Mouse (Mus musculus) liver, embryonic 14.5 days (tissue): ENCODE measurements around the gene Hacl1. TPM values are rescaled to one million over a fixed set of nuclear protein-coding genes. Genes with fewer than 3 reads are reported as not detected.

Experiments used
- ATAC-seq: fragments of 200-750 bp; cut with Nextera tagmentation; 2 replicates; pipeline ENCODE4 v1.8.0; 2017; ENCODE audit warnings: moderate number of reproducible peaks, mild to moderate bottlenecking, moderate library complexity; ENCODE audit not compliant: insufficient read depth
- DNase-seq, 3 experiments: peaks; one replicate each; pipeline ENCODE4 v3.0.0-alpha.2; 2012 to 2013; ENCODE audit warnings: low read depth in 3 of 3, low spot score in 3 of 3
- H3K27ac ChIP-seq: fragments of 300-500 bp; sonication (generic); 2 replicates; pipeline ENCODE4 v1.5.1; 2014; ENCODE audit warnings: moderate library complexity, mild to moderate bottlenecking, control low read depth, inconsistent platforms
- H3K27me3 ChIP-seq: fragments of 300-500 bp; sonication (generic); 2 replicates; pipeline ENCODE4 v1.6.1; 2014; ENCODE audit warnings: mild to moderate bottlenecking, low read length, moderate library complexity; ENCODE audit not compliant: control insufficient read depth, insufficient read depth
- H3K36me3 ChIP-seq: fragments of 300-500 bp; sonication (generic); replicated peaks from 2 replicates; pipeline ENCODE4 v1.6.1; 2014; ENCODE audit warnings: low read depth; ENCODE audit not compliant: control insufficient read depth, insufficient read depth
- H3K4me1 ChIP-seq, 2 experiments: fragments of 200-500 bp in 1 of 2; fragments of 300-500 bp in 1 of 2; sonication (generic) in 1 of 2; replicated peaks; 2 replicates each; pipeline ENCODE4 v1.6.1; 2012 to 2014; ENCODE audit warnings: antibody characterized with exemption in 1 of 2, inconsistent platforms in 1 of 2, low read length in 1 of 2; ENCODE audit not compliant: control insufficient read depth in 2 of 2, insufficient read depth in 2 of 2
- H3K4me2 ChIP-seq: fragments of 300-500 bp; sonication (generic); 2 replicates; pipeline ENCODE4 v1.6.1; 2014; ENCODE audit warnings: low read depth, mild to moderate bottlenecking, control low read depth, moderate library complexity
- H3K4me3 ChIP-seq, 2 experiments: fragments of 200-500 bp in 1 of 2; fragments of 300-500 bp in 1 of 2; sonication (generic) in 1 of 2; 2 replicates each; pipeline ENCODE4 v1.5.1; 2012 to 2014; ENCODE audit warnings: low read depth in 2 of 2, low read length in 2 of 2, mild to moderate bottlenecking in 2 of 2, control low read depth in 1 of 2, inconsistent platforms in 1 of 2, moderate library complexity in 1 of 2; ENCODE audit not compliant: insufficient read depth in 1 of 2
- H3K9ac ChIP-seq: fragments of 300-500 bp; sonication (generic); replicated peaks from 2 replicates; pipeline ENCODE4 v1.6.1; 2014; ENCODE audit warnings: mild to moderate bottlenecking, control low read depth, moderate library complexity
- H3K9me3 ChIP-seq: fragments of 300-500 bp; sonication (generic); 2 replicates; pipeline ENCODE4 v1.6.1; 2016; ENCODE audit warnings: low read length, mixed read lengths; ENCODE audit not compliant: control insufficient read depth
- CTCF ChIP-seq: IDR thresholded peaks from 2 replicates; pipeline ENCODE4 v1.5.1; 2016; ENCODE audit warnings: antibody characterized with exemption, low read depth, control low read depth
- EP300 ChIP-seq: IDR thresholded peaks from 2 replicates; pipeline ENCODE4 v1.6.1; 2016; ENCODE audit warnings: antibody characterized with exemption, low read depth
- WGBS: fragments of 180-500 bp; shearing (Covaris S2); extraction: QIAGEN DNeasy Blood & Tissue Kit; methylation state at CpG from one replicate; pipeline ENCODE4 v1.1.7; 2014; ENCODE audit not compliant: insufficient replicate concordance; 5-methylcytosine and 5-hydroxymethylcytosine counted together
- polyA plus RNA-seq, 2 experiments: library from polyadenylated mRNA; depleted of rRNA in 1 of 2; stranded (reverse) in 1 of 2; unstranded in 1 of 2; fragments of >200 nt; fragmentation: Nextera tagmentation in 1 of 2; extraction: Ambion mirVana in 1 of 2; gene quantifications; 2 replicates each; pipeline versions ENCODE4 v1.2.1 to v1.2.3; 2012 to 2014

Hacl1 gene
- polyA plus RNA-seq (2012; rRNA removed) (3.5 and 7.4 TPM in 2 replicates), polyA plus RNA-seq (2014; fragmentation: Nextera tagmentation; extraction: Ambion mirVana) (10.7 and 13.3 TPM in 2 replicates)

- Histone ChIP-seq H3K4me1 (peaks cover 5 to 12% of the 10 kb centered on the region in 2 experiments), H3K9ac (peak within 1 kb of the TSS; percentile 97), H3K27ac (peak within 1 kb of the TSS; percentile 78), H3K4me3 (peak within 1 kb of the TSS; percentile 81 to 82), H3K27me3 (no peaks in the 10 kb centered on the region), H3K36me3 (no peaks in the 10 kb centered on the region), H3K9me3 (no peaks in the 10 kb centered on the region), H3K4me2 (peak within 1 kb of the TSS; percentile 92)
- peak; percentile 98 for ATAC-seq
- DNase-seq, result peak; percentile 92 to 94 (median 93)
- 0 out of 2 replicates have a peak, but pooled peaks have one; percentile 9 for TF ChIP-seq CTCF
- no peak for TF ChIP-seq EP300
- WGBS, result under 1% methylated on average over 30 of the region's 30 CpGs
Observed at GRCm38 (mm10) chr14:31640890-31641505, at the start of gene Hacl1, which contains the start of gene Btd. Hacl1 (minus strand) TSS chr14:31641286. Btd (plus strand) TSS chr14:31641028.

- Histone ChIP-seq H3K4me1 (peaks cover 0 to 16% of the 10 kb centered on the region in 2 experiments; a peak in 2 of 4 replicates), H3K27me3 (no peaks in the 10 kb centered on the region), H3K27ac (no peak overlapping the region), H3K9me3 (no peaks in the 10 kb centered on the region), H3K9ac (no peak overlapping the region), H3K36me3 (no peaks in the 10 kb centered on the region), H3K4me2 (no peak overlapping the region), H3K4me3 (no peak overlapping the region)
- DNase-seq, result no peak
- 59% methylated on average over 1 of the region's 1 CpGs for WGBS
- TF ChIP-seq CTCF, result no peak
- TF ChIP-seq EP300, result no peak
- ATAC-seq, result no peak
Observed at GRCm38 (mm10) chr14:31686231-31686630, 45.1 kb upstream of the Hacl1 start.

GRCm38 (mm10) chr14:31685680-31686079 is 44.6 kb upstream of the Hacl1 start:
- ATAC-seq (no peak), DNase-seq (no peak)
- Histone ChIP-seq H3K9me3 (no peaks in the 10 kb centered on the region), H3K4me3 (no peak overlapping the region), H3K27ac (no peak overlapping the region), H3K9ac (no peak overlapping the region), H3K27me3 (no peaks in the 10 kb centered on the region), H3K36me3 (no peaks in the 10 kb centered on the region), H3K4me1 (peaks cover 0 to 15% of the 10 kb centered on the region in 2 experiments; a peak in 2 of 4 replicates), H3K4me2 (peak overlapping the region; percentile 28; the same call in 1 of the 2 replicates)
- WGBS, result 14% methylated on average over 10 of the region's 10 CpGs
- TF ChIP-seq EP300 (no peak), CTCF (no peak)

- no peak overlapping the region for H3K4me2 ChIP-seq
- TF ChIP-seq CTCF, result no peak
- TF ChIP-seq EP300, result no peak
- no peak overlapping the region for H3K27ac ChIP-seq
- no peak overlapping the region for H3K9ac ChIP-seq
- no peaks in the 10 kb centered on the region for H3K9me3 ChIP-seq
- H3K27me3 ChIP-seq, result no peaks in the 10 kb centered on the region
- ATAC-seq (no peak), DNase-seq (no peak)
- H3K4me1 ChIP-seq, result peaks cover 0 to 14% of the 10 kb centered on the region in 2 experiments; a peak in 2 of 4 replicates
- H3K4me3 ChIP-seq, result no peak overlapping the region
- no peaks in the 10 kb centered on the region for H3K36me3 ChIP-seq
- 16% methylated on average over 6 of the region's 7 CpGs for WGBS
Observed at GRCm38 (mm10) chr14:31684343-31685040, 43.4 kb upstream of the Hacl1 start.

GRCm38 (mm10) chr14:31683610-31684009 is 42.5 kb upstream of the Hacl1 start:
- H3K9ac ChIP-seq, result no peak overlapping the region
- no peak overlapping the region for H3K4me3 ChIP-seq
- DNase-seq, result no peak
- 45% methylated on average over 2 of the region's 2 CpGs for WGBS
- H3K27ac ChIP-seq, result no peak overlapping the region
- peaks cover 0 to 14% of the 10 kb centered on the region in 2 experiments; a peak in 2 of 4 replicates for H3K4me1 ChIP-seq
- no peak for ATAC-seq
- TF ChIP-seq CTCF (no peak), EP300 (no peak)
- H3K9me3 ChIP-seq, result no peaks in the 10 kb centered on the region
- no peak overlapping the region for H3K4me2 ChIP-seq
- H3K36me3 ChIP-seq, result no peaks in the 10 kb centered on the region
- H3K27me3 ChIP-seq, result no peaks in the 10 kb centered on the region
